Mouse (Mus musculus) liver, embryonic 12.5 days (tissue): ENCODE measurements around the gene Bsn. TPM values are rescaled to one million over a fixed set of nuclear protein-coding genes. Genes with fewer than 3 reads are reported as not detected.

ENCODE experiments used
- ATAC-seq: fragments of 200-750 bp; cut with Nextera tagmentation; 2 replicates; pipeline ENCODE4 v1.8.0; 2017; ENCODE audit warnings: moderate number of reproducible peaks, mild to moderate bottlenecking, moderate library complexity
- H3K27ac ChIP-seq: fragments of 300-500 bp; sonication (generic); 2 replicates; pipeline ENCODE4 v1.5.1; 2016; ENCODE audit warnings: mild to moderate bottlenecking
- H3K27me3 ChIP-seq: fragments of 300-500 bp; sonication (generic); replicated peaks from 2 replicates; pipeline ENCODE4 v1.6.1; 2016; ENCODE audit warnings: mild to moderate bottlenecking, moderate library complexity
- H3K36me3 ChIP-seq: fragments of 300-500 bp; sonication (generic); 2 replicates; pipeline ENCODE4 v1.6.1; 2016; ENCODE audit warnings: mild to moderate bottlenecking, moderate library complexity
- H3K4me1 ChIP-seq: fragments of 300-500 bp; sonication (generic); 2 replicates; pipeline ENCODE4 v1.6.1; 2016
- H3K4me2 ChIP-seq: fragments of 300-500 bp; sonication (generic); 2 replicates; pipeline ENCODE4 v1.6.1; 2016; ENCODE audit warnings: mild to moderate bottlenecking, moderate library complexity
- H3K4me3 ChIP-seq: fragments of 300-500 bp; sonication (generic); 2 replicates; pipeline ENCODE4 v1.5.1; 2016; ENCODE audit warnings: mild to moderate bottlenecking, moderate library complexity
- H3K9ac ChIP-seq: fragments of 300-500 bp; sonication (generic); 2 replicates; pipeline ENCODE4 v1.6.1; 2016; ENCODE audit warnings: mild to moderate bottlenecking, moderate library complexity
- H3K9me3 ChIP-seq: fragments of 300-500 bp; sonication (generic); replicated peaks from 2 replicates; pipeline ENCODE4 v1.6.1; 2016; ENCODE audit warnings: mild to moderate bottlenecking, moderate library complexity
- WGBS: fragments of 180-500 bp; shearing (Covaris S2); methylation state at CpG from one replicate; pipeline ENCODE4 v1.1.7; 2016; ENCODE audit not compliant: insufficient replicate concordance; 5-methylcytosine and 5-hydroxymethylcytosine counted together
- polyA plus RNA-seq: library from polyadenylated mRNA; unstranded; fragments of >200 nt; fragmentation: Nextera tagmentation; extraction: Ambion mirVana; gene quantifications from 2 replicates; pipeline ENCODE4 v1.2.1, GENCODE M21; 2016

Gene Bsn
- polyA plus RNA-seq, 1 experiment from 2014 or later = 2.8 TPM

DNA sequence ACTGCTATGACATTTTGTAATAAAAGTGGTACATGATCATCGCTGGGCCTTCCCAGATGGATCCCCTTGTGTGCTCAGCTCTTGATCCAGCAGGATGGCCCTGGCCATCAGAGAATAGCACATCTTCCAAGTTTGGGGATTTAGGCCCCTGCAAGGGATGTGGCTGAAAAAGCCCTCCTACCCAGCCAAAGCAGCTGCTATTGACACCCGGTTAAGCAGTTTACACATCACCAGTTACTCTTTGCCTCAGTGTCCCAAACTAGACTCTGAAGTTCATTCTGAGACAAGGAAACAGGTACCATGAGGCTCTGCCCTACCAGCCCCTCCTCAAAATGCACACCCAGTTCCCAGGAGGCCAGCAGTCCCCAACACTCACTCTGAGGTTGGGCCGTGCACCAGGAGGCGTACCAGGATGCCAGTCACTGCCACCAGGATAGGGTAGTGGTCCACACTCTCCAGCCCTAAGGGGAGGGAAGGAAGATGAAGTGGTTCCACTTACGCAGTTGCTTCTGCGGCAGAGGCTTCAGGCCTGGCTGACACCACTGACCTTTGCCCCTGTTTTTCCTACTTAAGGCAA lies 134.4 kb downstream of the Bsn start:
- Histone ChIP-seq H3K4me2 (no peak overlapping the region), H3K36me3 (peaks cover 96% of the 10 kb centered on the region), H3K9me3 (no peaks in the 10 kb centered on the region), H3K4me3 (no peak overlapping the region), H3K4me1 (peaks cover 34% of the 10 kb centered on the region), H3K27ac (no peak overlapping the region), H3K27me3 (no peaks in the 10 kb centered on the region), H3K9ac (no peak overlapping the region)
- 85% methylated on average over 6 of the region's 6 CpGs for WGBS
- ATAC-seq = no peak

DNA sequence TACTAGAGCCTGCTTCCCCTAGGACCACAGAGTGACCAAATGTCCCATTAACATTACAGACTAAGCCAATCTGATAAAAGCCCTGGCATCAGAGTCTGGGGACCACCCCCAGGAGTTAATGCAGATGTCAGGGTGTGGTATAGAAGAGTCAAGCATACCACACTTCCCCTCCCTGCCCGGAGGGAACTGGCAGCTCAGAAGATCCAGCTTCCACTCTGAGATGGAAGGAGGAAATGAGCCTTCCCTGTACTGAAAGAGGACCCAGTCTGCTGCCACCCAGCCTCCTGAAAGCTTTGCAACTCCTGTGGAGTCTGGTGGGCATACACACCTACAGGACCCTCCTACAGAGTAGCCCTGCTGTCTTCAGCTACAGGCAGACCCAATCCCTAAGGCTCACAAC lies 135.1 kb downstream of the Bsn start:
- ATAC-seq = no peak
- Histone ChIP-seq H3K4me2 (no peak overlapping the region), H3K27ac (0 out of 2 replicates have a peak overlapping the region, but pooled peaks have one; percentile 16), H3K27me3 (no peaks in the 10 kb centered on the region), H3K4me1 (peaks cover 36% of the 10 kb centered on the region), H3K36me3 (peaks cover 96% of the 10 kb centered on the region), H3K9ac (no peak overlapping the region), H3K4me3 (no peak overlapping the region), H3K9me3 (no peaks in the 10 kb centered on the region)
- WGBS = 59% methylated on average over 1 of the region's 1 CpGs

DNA sequence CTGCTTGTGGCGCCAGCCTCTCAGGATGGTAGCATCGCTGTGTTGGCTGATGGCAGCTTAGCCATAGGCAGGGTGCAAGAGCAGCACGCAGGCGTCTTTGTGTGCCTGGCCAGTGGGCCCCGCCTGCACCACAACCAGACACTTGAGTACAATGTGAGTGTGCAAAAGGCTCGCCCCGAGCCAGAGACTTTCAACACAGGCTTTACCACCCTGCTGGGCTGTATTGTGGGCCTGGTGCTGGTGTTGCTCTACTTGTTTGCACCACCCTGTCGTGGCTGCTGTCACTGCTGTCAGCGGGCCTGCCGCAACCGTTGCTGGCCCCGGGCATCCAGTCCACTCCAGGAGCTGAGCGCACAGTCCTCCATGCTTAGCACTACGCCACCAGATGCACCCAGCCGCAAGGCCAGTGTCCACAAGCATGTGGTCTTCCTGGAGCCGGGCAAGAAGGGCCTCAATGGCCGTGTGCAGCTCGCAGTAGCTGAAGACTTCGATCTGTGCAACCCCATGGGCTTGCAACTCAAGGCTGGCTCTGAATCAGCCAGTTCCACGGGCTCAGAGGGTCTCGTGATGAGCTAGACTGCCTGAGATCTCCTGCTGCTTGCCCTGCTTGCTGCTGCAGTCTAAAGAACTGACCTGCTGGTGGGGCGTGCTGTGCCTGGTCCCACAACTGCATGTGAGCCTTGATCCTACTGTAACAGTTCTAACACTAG lies 135.7 kb downstream of the Bsn start:
- H3K4me2 ChIP-seq = no peak overlapping the region
- H3K9me3 ChIP-seq = no peaks in the 10 kb centered on the region
- H3K4me1 ChIP-seq = peaks cover 42% of the 10 kb centered on the region
- ATAC-seq = no peak
- H3K36me3 ChIP-seq = peaks cover 91% of the 10 kb centered on the region
- no peak overlapping the region for H3K9ac ChIP-seq
- no peaks in the 10 kb centered on the region for H3K27me3 ChIP-seq
- H3K27ac ChIP-seq = no peak overlapping the region
- 90% methylated on average over 22 of the region's 22 CpGs for WGBS
- H3K4me3 ChIP-seq = no peak overlapping the region

DNA sequence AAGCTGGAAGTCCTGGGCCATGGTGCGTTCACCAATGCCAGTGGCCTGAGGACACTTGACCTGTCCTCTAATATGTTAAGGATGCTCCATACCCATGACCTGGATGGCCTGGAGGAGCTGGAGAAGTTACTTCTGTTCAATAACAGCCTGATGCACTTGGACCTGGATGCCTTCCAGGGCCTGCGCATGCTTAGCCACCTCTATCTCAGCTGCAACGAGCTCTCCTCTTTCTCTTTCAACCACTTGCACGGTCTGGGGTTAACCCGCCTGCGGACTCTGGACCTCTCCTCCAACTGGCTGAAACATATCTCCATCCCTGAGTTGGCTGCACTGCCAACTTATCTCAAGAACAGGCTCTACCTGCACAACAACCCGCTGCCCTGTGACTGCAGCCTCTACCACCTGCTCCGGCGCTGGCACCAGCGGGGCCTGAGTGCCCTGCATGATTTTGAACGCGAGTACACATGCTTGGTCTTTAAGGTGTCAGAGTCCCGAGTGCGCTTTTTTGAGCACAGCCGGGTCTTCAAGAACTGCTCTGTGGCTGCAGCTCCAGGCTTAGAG lies 136.4 kb downstream of the Bsn start:
- Histone ChIP-seq H3K9me3 (no peaks in the 10 kb centered on the region), H3K27me3 (no peaks in the 10 kb centered on the region), H3K36me3 (peaks cover 84% of the 10 kb centered on the region), H3K27ac (peak overlapping the region; percentile 63), H3K4me3 (no peak overlapping the region; the same call in 1 of the 2 replicates), H3K9ac (peak overlapping the region; percentile 36; the same call in 1 of the 2 replicates), H3K4me2 (peak overlapping the region; percentile 44; the same call in 1 of the 2 replicates), H3K4me1 (peaks cover 44% of the 10 kb centered on the region)
- WGBS = 89% methylated on average over 15 of the region's 15 CpGs
- no peak for ATAC-seq

DNA sequence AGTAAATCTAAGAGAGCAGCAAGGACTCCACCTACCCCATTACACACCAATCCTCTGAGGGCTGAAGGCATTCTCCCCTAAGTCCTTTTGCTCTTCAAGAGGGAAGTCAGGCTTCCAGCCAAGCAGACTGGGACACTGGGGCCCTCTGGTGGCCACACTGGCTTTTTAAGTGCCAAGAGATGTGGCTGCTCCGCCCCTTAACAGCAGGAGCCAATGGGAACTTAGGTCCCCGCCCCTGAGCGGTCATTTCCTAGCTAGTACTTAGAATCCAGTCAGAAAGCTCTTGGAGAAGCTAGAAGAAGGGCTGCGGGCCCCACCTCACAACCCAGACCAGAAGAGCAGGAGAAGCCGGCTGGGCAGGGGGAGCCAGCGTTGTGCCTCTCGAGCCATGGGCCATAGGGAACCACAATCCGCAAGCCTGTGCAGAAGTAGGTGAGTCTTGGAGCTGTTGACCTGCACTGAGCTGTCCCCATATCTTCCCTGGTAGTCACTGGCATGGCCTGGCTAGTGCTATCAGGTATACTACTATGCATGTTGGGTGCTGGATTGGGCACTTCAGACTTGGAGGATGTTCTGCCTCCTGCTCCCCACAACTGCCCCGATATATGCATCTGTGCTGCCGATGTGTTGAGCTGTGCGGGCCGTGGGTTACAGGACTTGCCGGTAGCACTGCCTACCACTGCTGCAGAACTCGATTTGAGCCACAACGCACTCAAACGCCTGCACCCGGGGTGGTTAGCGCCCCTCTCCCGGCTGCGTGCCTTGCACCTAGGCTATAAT lies 137.1 kb downstream of the Bsn start, which contains the start of gene Amigo3:
TSS of gene Amigo3 (plus strand) at position 275 of the 780 bp plus-strand sequence.
- H3K9ac ChIP-seq = peak within 1 kb of the TSS; percentile 36
- peaks cover 50% of the 10 kb centered on the region for H3K4me1 ChIP-seq
- peak within 1 kb of the TSS; percentile 63 for H3K27ac ChIP-seq
- H3K27me3 ChIP-seq = no peaks in the 10 kb centered on the region
- ATAC-seq = peak; percentile 46
- peak within 1 kb of the TSS; percentile 4; the same call in 1 of the 2 replicates for H3K4me3 ChIP-seq
- peaks cover 77% of the 10 kb centered on the region for H3K36me3 ChIP-seq
- peak within 1 kb of the TSS; percentile 44 for H3K4me2 ChIP-seq
- 54% methylated on average over 20 of the region's 20 CpGs for WGBS
- H3K9me3 ChIP-seq = no peaks in the 10 kb centered on the region

DNA sequence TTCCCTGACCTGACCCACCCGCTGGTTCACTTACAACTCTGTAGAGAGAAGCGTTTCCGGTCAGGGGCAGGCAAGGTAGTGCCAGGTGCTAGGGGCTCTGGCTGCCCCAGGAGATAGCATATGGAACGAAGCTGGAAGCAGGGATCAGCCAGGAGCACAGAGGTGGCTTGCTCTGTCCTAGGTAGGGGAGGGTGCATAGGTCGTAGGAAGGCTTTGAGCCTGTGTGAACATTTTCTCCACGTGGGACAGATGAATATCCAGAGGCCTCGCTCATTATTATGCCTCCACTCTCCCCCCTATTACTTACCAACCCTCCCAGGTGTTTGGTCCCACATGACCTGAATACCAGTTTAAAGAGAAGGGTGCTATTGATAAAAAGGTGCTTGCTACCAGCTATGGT lies 137.8 kb downstream of the Bsn start:
- Histone ChIP-seq H3K4me2 (no peak overlapping the region), H3K4me3 (no peak overlapping the region), H3K27me3 (no peaks in the 10 kb centered on the region), H3K4me1 (peaks cover 57% of the 10 kb centered on the region), H3K36me3 (peaks cover 74% of the 10 kb centered on the region), H3K27ac (peak overlapping the region; percentile 52), H3K9me3 (no peaks in the 10 kb centered on the region), H3K9ac (no peak overlapping the region)
- 69% methylated on average over 7 of the region's 7 CpGs for WGBS
- ATAC-seq = no peak

DNA sequence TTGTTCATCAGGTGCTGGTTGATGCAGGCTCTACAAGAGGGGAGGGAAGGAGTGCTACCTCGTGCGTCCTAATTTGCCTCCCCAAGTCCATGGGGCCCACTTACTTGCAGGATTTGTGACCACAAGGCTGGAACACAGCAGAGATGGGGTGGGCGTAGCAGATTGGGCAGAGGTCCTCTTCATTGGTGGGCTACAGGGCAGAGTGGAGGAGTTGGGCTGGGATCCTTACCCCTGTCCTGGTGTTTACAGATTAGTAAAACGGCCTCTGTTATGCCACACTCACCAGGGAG lies 138.3 kb downstream of the Bsn start:
- 82% methylated on average over 4 of the region's 4 CpGs for WGBS
- no peak for ATAC-seq
- H3K4me3 ChIP-seq = no peak overlapping the region
- H3K9me3 ChIP-seq = no peaks in the 10 kb centered on the region
- peaks cover 62% of the 10 kb centered on the region for H3K4me1 ChIP-seq
- H3K4me2 ChIP-seq = no peak overlapping the region
- H3K27me3 ChIP-seq = no peaks in the 10 kb centered on the region
- peaks cover 74% of the 10 kb centered on the region for H3K36me3 ChIP-seq
- H3K27ac ChIP-seq = peak overlapping the region; percentile 52; the same call in 1 of the 2 replicates
- no peak overlapping the region for H3K9ac ChIP-seq

DNA sequence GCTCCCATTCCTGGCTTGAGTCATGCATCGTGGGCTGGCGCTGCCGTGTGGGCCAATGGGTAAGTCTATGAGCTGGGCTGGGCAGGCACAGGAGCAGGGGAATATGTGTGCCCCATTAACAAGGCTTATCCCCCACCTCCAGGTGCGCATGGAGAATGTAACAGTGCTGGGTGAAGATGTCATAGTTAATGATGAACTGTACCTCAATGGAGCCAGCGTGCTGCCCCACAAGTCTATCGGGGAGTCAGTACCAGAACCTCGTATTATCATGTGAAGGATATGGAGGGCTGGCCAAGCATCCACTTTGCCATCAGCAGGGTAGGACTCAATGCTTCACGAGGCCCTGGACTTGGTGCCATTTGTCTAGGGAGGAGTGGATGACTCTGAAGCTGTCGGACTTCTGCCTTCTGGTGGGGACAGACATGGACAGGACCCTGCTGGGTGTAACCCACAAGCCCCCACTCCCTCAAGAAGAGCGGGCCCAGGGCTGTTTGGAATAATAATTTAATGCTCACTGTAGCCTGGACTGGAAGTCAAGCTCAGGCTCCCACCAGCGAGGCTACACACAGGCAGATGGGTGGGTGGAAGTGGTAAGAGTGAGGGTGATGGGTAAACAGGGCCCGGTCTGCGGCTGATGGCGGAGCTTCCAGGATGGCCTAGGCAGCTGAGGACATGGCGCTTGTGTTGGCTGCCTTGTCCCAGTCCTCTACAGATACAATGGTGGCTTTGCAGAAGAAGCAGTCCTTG lies 138.8 kb downstream of the Bsn start:
- Histone ChIP-seq H3K36me3 (peaks cover 74% of the 10 kb centered on the region), H3K4me3 (no peak overlapping the region), H3K4me1 (peaks cover 67% of the 10 kb centered on the region), H3K27ac (peak overlapping the region; percentile 20; the same call in 1 of the 2 replicates), H3K9me3 (no peaks in the 10 kb centered on the region), H3K27me3 (no peaks in the 10 kb centered on the region), H3K4me2 (no peak overlapping the region), H3K9ac (no peak overlapping the region)
- ATAC-seq = no peak
- WGBS = 90% methylated on average over 15 of the region's 15 CpGs

DNA sequence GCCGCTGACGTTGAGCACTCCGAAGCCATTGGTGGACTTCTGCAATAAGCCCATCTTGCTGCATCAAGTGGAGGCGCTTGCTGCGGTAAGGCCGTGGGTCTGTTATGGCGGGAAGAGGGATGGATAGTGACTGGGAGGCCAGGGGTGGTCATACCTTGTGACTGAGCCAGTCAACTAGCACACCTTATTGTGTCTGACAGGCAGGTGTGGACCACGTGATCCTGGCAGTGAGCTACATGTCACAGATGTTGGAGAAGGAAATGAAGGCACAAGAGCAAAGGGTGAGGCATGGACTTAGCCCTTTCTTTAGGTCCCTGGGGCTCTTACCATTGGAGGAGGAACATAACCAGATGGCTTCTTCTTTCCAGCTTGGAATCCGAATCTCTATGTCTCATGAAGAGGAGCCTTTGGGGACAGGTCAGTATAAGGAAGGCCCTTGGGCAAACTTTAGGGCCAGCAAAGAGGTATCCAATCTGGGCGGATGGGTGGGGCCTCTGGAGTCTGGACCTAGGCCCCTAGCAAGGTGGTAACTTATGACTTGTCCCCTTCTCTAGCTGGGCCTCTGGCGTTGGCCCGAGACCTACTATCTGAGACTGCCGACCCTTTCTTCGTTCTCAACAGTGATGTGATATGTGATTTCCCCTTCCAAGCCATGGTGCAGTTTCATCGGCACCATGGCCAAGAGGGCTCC lies 140.5 kb downstream of the Bsn start:
- Histone ChIP-seq H3K4me1 (peaks cover 75% of the 10 kb centered on the region), H3K27me3 (no peaks in the 10 kb centered on the region), H3K9ac (peak overlapping the region; percentile 83), H3K9me3 (no peaks in the 10 kb centered on the region), H3K27ac (peak overlapping the region; percentile 91), H3K4me2 (peak overlapping the region; percentile 94), H3K36me3 (peaks cover 74% of the 10 kb centered on the region), H3K4me3 (peak overlapping the region; percentile 79)
- ATAC-seq = 0 out of 2 replicates have a peak, but pooled peaks have one; percentile 0
- WGBS = 36% methylated on average over 15 of the region's 15 CpGs

DNA sequence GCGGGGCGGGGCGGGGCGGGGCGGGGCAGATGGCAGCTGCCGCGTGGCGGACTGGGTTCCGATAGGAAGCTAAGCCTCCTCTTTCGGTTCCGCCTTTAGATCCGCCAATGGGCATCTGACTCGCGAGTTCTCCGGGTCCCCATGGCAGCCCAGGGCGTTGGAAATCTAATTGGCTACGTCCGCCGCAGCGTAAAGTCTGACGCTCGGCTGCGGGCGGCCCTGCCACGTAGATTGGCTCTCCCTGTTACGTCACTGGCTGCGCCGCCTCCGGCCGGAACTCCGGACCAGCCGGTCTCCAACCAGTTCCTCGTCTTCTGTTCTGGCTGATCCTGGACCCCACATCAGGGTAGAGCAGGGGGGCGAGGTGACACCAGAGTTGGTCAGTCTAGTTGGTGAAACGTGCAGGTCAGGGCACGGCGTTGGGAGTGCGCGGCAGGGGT lies 141.1 kb downstream of the Bsn start, which contains the start of gene Gmppb:
TSS of gene Gmppb (plus strand) at position 227 of the 440 bp plus-strand sequence.
- 4% methylated on average over 39 of the region's 39 CpGs for WGBS
- peaks cover 71% of the 10 kb centered on the region for H3K36me3 ChIP-seq
- H3K9me3 ChIP-seq = no peaks in the 10 kb centered on the region
- H3K4me2 ChIP-seq = peak within 1 kb of the TSS; percentile 94
- H3K4me1 ChIP-seq = peaks cover 70% of the 10 kb centered on the region
- peak within 1 kb of the TSS; percentile 79 for H3K4me3 ChIP-seq
- ATAC-seq = peak; percentile 93
- H3K27me3 ChIP-seq = no peaks in the 10 kb centered on the region
- peak within 1 kb of the TSS; percentile 83 for H3K9ac ChIP-seq
- peak within 1 kb of the TSS; percentile 91 for H3K27ac ChIP-seq

DNA sequence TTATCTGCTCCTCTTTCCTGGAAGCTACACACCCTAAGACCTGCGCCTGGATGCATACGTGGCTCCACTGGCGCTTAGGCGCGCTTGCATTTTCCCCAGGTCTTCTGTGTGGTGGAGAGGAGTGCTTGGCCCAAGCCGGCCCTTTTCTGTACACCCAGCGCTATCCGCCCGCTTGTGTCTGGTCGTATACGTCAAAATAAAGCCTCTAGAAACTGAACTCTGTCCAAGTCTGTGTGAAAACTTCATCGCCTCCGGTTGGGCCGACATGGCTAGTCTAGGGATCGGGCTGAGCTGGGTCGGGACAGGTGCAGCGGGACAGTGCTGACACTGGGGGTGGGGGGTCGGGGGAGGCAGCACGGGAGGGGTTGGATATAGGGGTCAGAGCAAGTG lies 141.6 kb downstream of the Bsn start:
- peak overlapping the region; percentile 73 for H3K9ac ChIP-seq
- H3K4me2 ChIP-seq = peak overlapping the region; percentile 94
- 0 out of 2 replicates have a peak, but pooled peaks have one; percentile 1 for ATAC-seq
- no peaks in the 10 kb centered on the region for H3K9me3 ChIP-seq
- H3K4me3 ChIP-seq = peak overlapping the region; percentile 79
- H3K36me3 ChIP-seq = peaks cover 68% of the 10 kb centered on the region
- no peaks in the 10 kb centered on the region for H3K27me3 ChIP-seq
- peak overlapping the region; percentile 91 for H3K27ac ChIP-seq
- WGBS = 1% methylated on average over 19 of the region's 19 CpGs
- peaks cover 66% of the 10 kb centered on the region for H3K4me1 ChIP-seq
